Mouse (Mus musculus) WW6 (cell line): Measurements from ENCODE around the gene Thrb.
"Not testable (repeated sequence)": the region's sequence is repeated elsewhere in the genome, so short reads cannot be mapped to it uniquely, and the experiment has no call there.

ENCODE experiments used
- DNase-seq: peaks from one replicate; pipeline ENCODE4 v3.0.0-alpha.2; 2013; ENCODE audit warnings: low read depth, low spot score

Gene Thrb

GRCm38 (mm10) chr14:17934779-17935178 is 274.7 kb downstream of the Thrb start:
- not testable (repeated sequence) for DNase-seq

- no peak for DNase-seq
Observed at GRCm38 (mm10) chr14:17954038-17954437, 294.0 kb downstream of the Thrb start.

GRCm38 (mm10) chr14:17959901-17960300 is 299.8 kb downstream of the Thrb start:
- DNase-seq: no peak

- DNase-seq: peak; percentile 13
Observed at GRCm38 (mm10) chr14:17967117-17967726, 307.2 kb downstream of the Thrb start.

GRCm38 (mm10) chr14:17972132-17972531 is 312.1 kb downstream of the Thrb start:
- DNase-seq: no peak

- no peak for DNase-seq
Observed at GRCm38 (mm10) chr14:17972665-17973064, 312.6 kb downstream of the Thrb start.

GRCm38 (mm10) chr14:17975786-17976185 is 315.7 kb downstream of the Thrb start:
- no peak for DNase-seq

GRCm38 (mm10) chr14:17978259-17978658 is 318.2 kb downstream of the Thrb start:
- no peak for DNase-seq

GRCm38 (mm10) chr14:17981258-17981657 is 321.2 kb downstream of the Thrb start:
- DNase-seq: no peak

GRCm38 (mm10) chr14:17982017-17982416 is 322.0 kb downstream of the Thrb start:
- DNase-seq: no peak

GRCm38 (mm10) chr14:17983390-17983789 is 323.3 kb downstream of the Thrb start:
- no peak for DNase-seq

- DNase-seq: no peak
Observed at GRCm38 (mm10) chr14:17983839-17984238, 323.8 kb downstream of the Thrb start.

GRCm38 (mm10) chr14:17988580-17988979 is 328.5 kb downstream of the Thrb start:
- DNase-seq: no peak

- no peak for DNase-seq
Observed at GRCm38 (mm10) chr14:17989182-17989581, 329.1 kb downstream of the Thrb start.

- DNase-seq: no peak
Observed at GRCm38 (mm10) chr14:17990186-17990585, 330.1 kb downstream of the Thrb start.

GRCm38 (mm10) chr14:18001886-18002285 is 341.8 kb downstream of the Thrb start:
- no peak for DNase-seq

- no peak for DNase-seq
Observed at GRCm38 (mm10) chr14:18003686-18004085, 343.6 kb downstream of the Thrb start.

- no peak for DNase-seq
Observed at GRCm38 (mm10) chr14:18008524-18008923, 348.5 kb downstream of the Thrb start.

GRCm38 (mm10) chr14:18016604-18017003 is 356.5 kb downstream of the Thrb start:
- no peak for DNase-seq

GRCm38 (mm10) chr14:18020128-18020527 is 360.1 kb downstream of the Thrb start:
- DNase-seq: no peak

GRCm38 (mm10) chr14:18020636-18021035 is 360.6 kb downstream of the Thrb start:
- DNase-seq: no peak

GRCm38 (mm10) chr14:18021726-18022125 is 361.7 kb downstream of the Thrb start:
- no peak for DNase-seq

GRCm38 (mm10) chr14:18022351-18022750 is 362.3 kb downstream of the Thrb start:
- DNase-seq: no peak

- no peak for DNase-seq
Observed at GRCm38 (mm10) chr14:18027867-18028266, 367.8 kb downstream of the Thrb start.
